Mouse (Mus musculus) small intestine, adult 10 weeks (tissue): ENCODE results near the gene Lrguk. TPM values are rescaled to one million over a fixed set of nuclear protein-coding genes. Genes with fewer than 3 reads are reported as not detected.

Experiments
- polyA plus RNA-seq: library from polyadenylated mRNA; stranded (reverse); fragments of 350-450 nt; fragmentation: Illumina TruSeq; extraction: RNeasy Lipid Tissue Mini Kit (QIAGEN cat#74804); gene quantifications from one replicate; pipeline ENCODE4 v1.2.3, GENCODE M21; 2014; ENCODE audit warnings: low replicate concordance

Lrguk gene
- not detected for polyA plus RNA-seq

DNA sequence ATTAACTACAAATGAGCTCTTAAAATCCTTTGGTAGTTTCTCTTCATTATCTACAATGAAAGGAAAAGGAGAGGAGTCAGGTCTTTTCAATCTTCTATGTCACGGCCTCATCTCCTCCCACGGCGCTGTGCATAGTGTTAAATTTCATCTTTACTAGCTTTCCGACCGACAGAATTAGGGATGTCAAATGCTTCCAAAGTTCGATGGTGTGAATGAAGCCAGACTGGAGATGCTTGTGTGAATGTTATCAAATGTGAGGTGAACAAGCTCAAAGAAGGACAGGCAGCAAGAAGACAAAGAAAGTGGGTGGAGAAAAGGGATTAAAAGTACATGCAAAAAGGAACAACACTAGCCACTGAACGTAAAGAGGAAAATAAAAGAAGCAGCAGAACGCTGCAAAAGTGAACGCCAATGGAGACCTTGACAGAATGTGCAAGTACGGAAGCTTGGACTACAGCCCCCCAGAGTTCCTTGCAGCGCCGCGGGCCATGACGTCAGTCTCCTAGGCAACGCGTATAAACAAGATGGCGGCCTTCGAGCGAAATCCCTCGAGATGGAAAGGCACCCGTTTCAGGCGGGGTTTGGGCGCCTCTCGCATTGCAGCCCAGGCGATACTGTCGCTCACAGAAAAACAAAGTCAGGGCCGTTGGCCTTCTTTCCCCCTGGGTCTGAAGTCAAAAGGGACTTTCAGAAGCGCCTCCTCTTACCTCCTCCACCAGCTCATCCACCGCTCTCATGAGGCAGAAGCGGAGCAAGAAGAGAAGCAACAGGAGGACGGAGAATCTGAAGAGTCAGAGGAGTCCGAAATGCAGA, at the start of gene Lrguk:
Gene Lrguk (plus strand): TSS at position 516 of the 813 bp plus-strand sequence.

GRCm38 (mm10) chr6:34176864-34177247, 147.6 kb downstream of the Lrguk start, which contains the start of gene Slc35b4:
Slc35b4 (minus strand) TSS chr6:34177111.

Other genes starting within 250 kb of the Lrguk start
- gene Slc35b4, start 147.7 kb downstream of the Lrguk start, polyA plus RNA-seq: 5.4 TPM